In the genomic region with DNA sequence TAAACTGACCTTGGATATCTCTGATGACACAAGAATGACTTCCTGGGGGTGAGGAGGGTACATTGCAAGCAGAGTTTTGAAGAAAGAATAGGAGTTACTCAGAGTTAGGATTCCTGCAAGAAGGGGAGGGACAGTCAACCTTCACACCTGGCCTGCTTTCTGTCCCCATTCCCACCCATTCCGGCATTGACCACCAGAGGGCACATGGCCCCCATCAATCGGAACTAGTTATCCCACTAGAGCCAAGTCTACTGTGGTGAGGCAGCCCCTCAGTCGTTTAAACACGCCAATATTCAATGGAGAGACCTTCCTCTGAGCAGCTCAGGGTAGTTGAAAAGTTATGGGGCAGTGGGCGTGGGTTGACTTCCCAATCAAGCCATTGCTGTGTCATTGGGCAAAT, we compare ENCODE assay signal across 1 mouse cellular context.
TF ChIP-seq lines count a peak whose summit lies in the region.

No protein-coding gene starts in this region.

TF ChIP-seq in ES-E14, 5 proteins besides CTCF, POLR2A, EP300 and RAD21 (continued from another document):
- TF ChIP-seq HCFC1 (IDR thresholded peaks at IDR 0.05; ENCODE audit: borderline replicate concordance, insufficient read depth, low read length), result no peak; the same call in 1 of the 2 replicates
